Mouse (Mus musculus): ENCODE data around the gene Nrxn3. TPM values are rescaled to one million over a fixed set of nuclear protein-coding genes. Genes with fewer than 3 reads are reported as not detected.

The Nrxn3 gene
- polyA plus RNA-seq, 1 experiment from 2014 or later = 5.3 TPM

DNA sequence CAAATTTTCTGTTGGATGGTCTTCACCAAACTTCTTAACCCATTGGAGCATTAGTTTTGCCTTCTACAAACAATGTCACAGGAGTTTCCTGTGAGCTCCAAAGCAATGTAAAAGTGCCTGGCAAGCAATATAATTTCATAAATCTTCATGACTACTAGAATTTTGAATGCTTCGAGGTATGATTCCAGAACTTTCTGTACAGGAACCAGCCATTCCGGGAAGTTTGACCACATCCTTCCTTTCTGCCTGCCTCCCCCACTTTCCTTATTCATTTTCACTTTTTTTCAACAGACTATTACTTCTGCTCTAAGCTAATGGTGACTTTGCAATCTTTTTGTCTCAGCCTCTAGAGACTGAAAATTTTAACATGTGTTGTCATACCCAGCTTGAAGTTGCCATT, 1218.1 kb downstream of the Nrxn3 start:
- 67% methylated on average over 2 of the region's 2 CpGs for WGBS
- Histone ChIP-seq H3K27ac (no peak overlapping the region), H3K9ac (no peak overlapping the region), H3K36me3 (no peaks in the 10 kb centered on the region), H3K4me1 (no peaks in the 10 kb centered on the region), H3K4me3 (replicated peaks) (no peak overlapping the region), H3K4me2 (no peak overlapping the region), H3K27me3 (no peaks in the 10 kb centered on the region), H3K9me3 (replicated peaks) (no peaks in the 10 kb centered on the region)
- ATAC-seq (replicated peaks; ENCODE audit: low FRiP score) = no peak

- no peak overlapping the region for H3K4me2 ChIP-seq
- ATAC-seq (replicated peaks; ENCODE audit: low FRiP score) = no peak
- no peaks in the 10 kb centered on the region for H3K4me1 ChIP-seq
- 78% methylated on average over 2 of the region's 2 CpGs for WGBS
- H3K36me3 ChIP-seq = no peaks in the 10 kb centered on the region
- no peak overlapping the region for H3K4me3 ChIP-seq (replicated peaks)
- no peak overlapping the region for H3K27ac ChIP-seq
- H3K9me3 ChIP-seq (replicated peaks) = no peaks in the 10 kb centered on the region
- no peaks in the 10 kb centered on the region for H3K27me3 ChIP-seq
- no peak overlapping the region for H3K9ac ChIP-seq
Measured at GRCm38 (mm10) chr12:89945911-89946502, 1223.3 kb downstream of the Nrxn3 start.

- Histone ChIP-seq H3K4me1 (no peaks in the 10 kb centered on the region), H3K4me3 (replicated peaks) (no peak overlapping the region), H3K9me3 (replicated peaks) (no peaks in the 10 kb centered on the region), H3K27me3 (no peaks in the 10 kb centered on the region), H3K27ac (no peak overlapping the region), H3K9ac (no peak overlapping the region), H3K36me3 (no peaks in the 10 kb centered on the region), H3K4me2 (no peak overlapping the region)
- WGBS = 36% methylated on average over 5 of the region's 5 CpGs
- no peak for ATAC-seq (replicated peaks; ENCODE audit: low FRiP score)
Measured at GRCm38 (mm10) chr12:89946522-89946921, 1223.8 kb downstream of the Nrxn3 start.

DNA sequence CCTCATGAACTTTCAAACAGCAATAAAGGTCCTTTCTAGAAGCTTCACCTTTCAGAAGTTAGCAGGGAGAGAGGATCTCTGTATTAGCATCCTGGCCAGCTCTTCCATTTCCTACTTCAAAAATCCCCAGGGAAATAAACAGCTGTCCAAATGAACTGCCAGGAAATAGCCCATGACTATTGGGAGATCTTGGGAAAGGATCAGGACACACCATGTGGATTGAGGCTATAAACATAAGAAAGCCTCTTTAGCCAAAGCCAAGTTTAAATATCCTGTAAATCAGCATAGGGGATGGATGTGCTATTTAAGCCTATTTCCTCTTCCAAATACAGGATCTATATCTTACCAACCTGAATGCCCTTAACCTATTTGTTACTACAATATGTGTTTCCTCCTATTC, 1230.6 kb downstream of the Nrxn3 start:
- H3K9ac ChIP-seq = no peak overlapping the region
- ATAC-seq (replicated peaks; ENCODE audit: low FRiP score) = no peak
- H3K27ac ChIP-seq = no peak overlapping the region
- H3K4me3 ChIP-seq (replicated peaks) = no peak overlapping the region
- H3K4me1 ChIP-seq = no peaks in the 10 kb centered on the region
- no peak overlapping the region for H3K4me2 ChIP-seq
- H3K27me3 ChIP-seq = no peaks in the 10 kb centered on the region
- H3K36me3 ChIP-seq = no peaks in the 10 kb centered on the region
- no peaks in the 10 kb centered on the region for H3K9me3 ChIP-seq (replicated peaks)

DNA sequence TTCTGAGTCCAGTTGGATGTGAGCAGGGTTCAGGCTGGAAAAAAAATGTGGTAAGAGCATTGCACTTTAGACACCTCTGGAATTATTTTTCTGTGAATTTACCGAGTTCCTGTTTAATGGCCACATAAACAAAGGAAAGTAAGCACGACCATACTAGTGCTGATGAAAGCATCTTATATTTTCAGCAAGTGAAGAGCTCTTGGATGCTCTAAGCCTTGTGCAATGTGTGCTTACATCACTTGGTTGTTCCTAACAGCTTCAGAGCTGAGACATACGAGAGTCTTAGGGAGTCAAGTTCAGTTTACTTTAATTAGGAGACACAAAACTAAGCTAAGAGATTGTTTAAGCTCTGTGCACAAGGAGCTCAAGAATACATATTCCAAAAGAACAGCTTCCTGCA, 1231.0 kb downstream of the Nrxn3 start:
- H3K4me1 ChIP-seq = no peaks in the 10 kb centered on the region
- H3K4me3 ChIP-seq (replicated peaks) = no peak overlapping the region
- H3K9me3 ChIP-seq (replicated peaks) = no peaks in the 10 kb centered on the region
- H3K27ac ChIP-seq = no peak overlapping the region
- ATAC-seq (replicated peaks; ENCODE audit: low FRiP score) = no peak
- no peaks in the 10 kb centered on the region for H3K36me3 ChIP-seq
- H3K27me3 ChIP-seq = no peaks in the 10 kb centered on the region
- H3K4me2 ChIP-seq = no peak overlapping the region
- H3K9ac ChIP-seq = no peak overlapping the region
- 50% methylated on average over 3 of the region's 3 CpGs for WGBS

DNA sequence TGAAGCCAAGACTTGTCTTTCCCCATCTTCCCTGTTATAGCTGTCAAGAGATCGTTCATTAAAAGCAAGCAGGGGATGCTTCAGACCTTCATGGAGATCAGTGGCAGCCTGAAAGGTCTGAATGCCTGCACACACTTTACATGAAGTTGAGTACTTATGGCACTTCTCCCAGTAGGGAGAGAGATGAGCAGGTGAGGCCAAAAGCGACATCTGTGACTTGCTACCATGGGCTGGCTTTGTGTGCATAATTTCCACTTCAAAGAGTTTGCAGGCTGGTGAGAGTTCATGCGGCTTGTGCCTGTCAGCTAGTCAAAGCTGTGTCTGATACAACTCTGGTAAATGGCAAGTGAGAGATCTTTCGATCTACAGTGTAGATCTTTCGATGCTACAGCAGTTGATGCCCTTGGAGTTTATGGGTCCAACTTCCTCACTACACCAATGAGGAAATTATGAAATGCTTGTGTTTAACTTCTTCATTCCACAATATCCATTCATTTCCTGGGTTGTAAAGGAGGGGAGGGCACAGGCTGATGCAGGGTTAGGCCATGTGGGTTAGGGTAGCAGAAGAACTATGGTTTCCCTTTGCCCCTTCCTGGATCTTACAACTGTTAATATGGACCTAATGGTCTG, 1231.9 kb downstream of the Nrxn3 start:
- Histone ChIP-seq H3K4me1 (no peaks in the 10 kb centered on the region), H3K27ac (no peak overlapping the region), H3K4me2 (no peak overlapping the region), H3K4me3 (replicated peaks) (no peak overlapping the region), H3K27me3 (no peaks in the 10 kb centered on the region), H3K36me3 (no peaks in the 10 kb centered on the region), H3K9me3 (replicated peaks) (no peaks in the 10 kb centered on the region), H3K9ac (no peak overlapping the region)
- ATAC-seq (replicated peaks; ENCODE audit: low FRiP score) = no peak
- 74% methylated on average over 5 of the region's 5 CpGs for WGBS

DNA sequence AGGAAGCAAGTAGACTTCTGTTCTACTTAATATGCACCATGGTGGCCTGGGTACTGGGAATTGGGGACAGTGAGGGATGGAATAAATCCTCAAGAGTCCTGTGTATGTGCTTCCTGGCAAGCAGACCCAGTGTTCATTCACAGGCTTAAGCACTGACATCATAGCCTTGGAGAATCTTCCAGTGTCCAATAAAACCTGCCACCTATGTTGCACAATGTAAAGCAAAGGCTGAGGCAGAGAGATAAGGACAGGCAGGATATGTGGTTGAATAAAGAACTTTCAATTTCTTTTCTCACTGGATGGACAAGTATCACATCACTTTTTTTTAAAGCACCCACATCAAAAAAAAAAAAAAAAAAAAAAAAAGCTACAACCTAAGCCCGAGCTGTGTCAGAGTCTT, 1240.4 kb downstream of the Nrxn3 start:
- H3K27me3 ChIP-seq = no peaks in the 10 kb centered on the region
- H3K9me3 ChIP-seq (replicated peaks) = no peaks in the 10 kb centered on the region
- no peak overlapping the region for H3K4me3 ChIP-seq (replicated peaks)
- no peak overlapping the region for H3K9ac ChIP-seq
- 62% methylated on average over 1 of the region's 1 CpGs for WGBS
- no peaks in the 10 kb centered on the region for H3K4me1 ChIP-seq
- H3K36me3 ChIP-seq = no peaks in the 10 kb centered on the region
- no peak overlapping the region for H3K4me2 ChIP-seq
- ATAC-seq (replicated peaks; ENCODE audit: low FRiP score) = no peak
- no peak overlapping the region for H3K27ac ChIP-seq

- 91% methylated on average over 4 of the region's 4 CpGs for WGBS
- H3K4me1 ChIP-seq = no peaks in the 10 kb centered on the region
- no peak for ATAC-seq (replicated peaks; ENCODE audit: low FRiP score)
Measured at GRCm38 (mm10) chr12:89976648-89977047, 1254.0 kb downstream of the Nrxn3 start.

GRCm38 (mm10) chr12:89977479-89977878, 1254.8 kb downstream of the Nrxn3 start:
- WGBS = 82% methylated on average over 5 of the region's 5 CpGs
- Histone ChIP-seq H3K4me2 (no peak overlapping the region), H3K9ac (no peak overlapping the region), H3K27ac (no peak overlapping the region), H3K27me3 (no peaks in the 10 kb centered on the region), H3K9me3 (replicated peaks) (no peaks in the 10 kb centered on the region), H3K36me3 (no peaks in the 10 kb centered on the region), H3K4me1 (no peaks in the 10 kb centered on the region), H3K4me3 (replicated peaks) (no peak overlapping the region)
- no peak for ATAC-seq (replicated peaks; ENCODE audit: low FRiP score)

More at GRCm38 (mm10) chr12:89976648-89977047, 1254.0 kb downstream of the Nrxn3 start:
- Histone ChIP-seq H3K27ac (no peak overlapping the region), H3K4me2 (no peak overlapping the region), H3K36me3 (no peaks in the 10 kb centered on the region), H3K9ac (no peak overlapping the region), H3K9me3 (replicated peaks) (no peaks in the 10 kb centered on the region), H3K4me3 (replicated peaks) (no peak overlapping the region), H3K27me3 (no peaks in the 10 kb centered on the region)

DNA sequence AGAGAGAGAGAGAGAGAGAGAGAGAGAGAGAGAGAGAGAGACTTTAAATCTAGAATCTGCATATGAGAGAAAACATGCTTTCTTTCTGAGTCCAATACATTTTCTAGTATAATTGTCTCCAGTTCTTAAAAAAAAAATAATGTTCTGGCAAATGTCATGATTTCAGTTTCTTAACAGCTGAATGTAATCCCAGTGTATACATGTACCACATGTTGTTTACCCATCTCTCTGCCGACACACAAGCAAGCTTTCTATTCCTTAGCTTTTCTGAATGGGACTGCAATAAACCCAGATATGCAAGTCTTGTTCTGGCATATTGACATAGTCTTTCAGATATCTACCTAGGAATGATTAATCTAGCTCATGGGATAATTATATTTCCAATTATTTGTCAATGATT, 1256.5 kb downstream of the Nrxn3 start:
- 82% methylated on average over 1 of the region's 1 CpGs for WGBS
- no peaks in the 10 kb centered on the region for H3K27me3 ChIP-seq
- no peaks in the 10 kb centered on the region for H3K36me3 ChIP-seq
- H3K4me2 ChIP-seq = no peak overlapping the region
- no peaks in the 10 kb centered on the region for H3K4me1 ChIP-seq
- H3K27ac ChIP-seq = no peak overlapping the region
- H3K4me3 ChIP-seq (replicated peaks) = no peak overlapping the region
- no peak overlapping the region for H3K9ac ChIP-seq
- no peaks in the 10 kb centered on the region for H3K9me3 ChIP-seq (replicated peaks)
- ATAC-seq (replicated peaks; ENCODE audit: low FRiP score) = no peak

GRCm38 (mm10) chr12:89982445-89982844, 1259.8 kb downstream of the Nrxn3 start:
- Histone ChIP-seq H3K9me3 (replicated peaks) (no peaks in the 10 kb centered on the region), H3K9ac (no peak overlapping the region), H3K27me3 (no peaks in the 10 kb centered on the region), H3K4me2 (no peak overlapping the region), H3K4me1 (no peaks in the 10 kb centered on the region), H3K4me3 (replicated peaks) (no peak overlapping the region), H3K27ac (no peak overlapping the region), H3K36me3 (no peaks in the 10 kb centered on the region)
- WGBS = 84% methylated on average over 5 of the region's 5 CpGs
- ATAC-seq (replicated peaks; ENCODE audit: low FRiP score) = no peak

- Histone ChIP-seq H3K27me3 (no peaks in the 10 kb centered on the region), H3K9ac (no peak overlapping the region), H3K4me2 (no peak overlapping the region), H3K4me1 (no peaks in the 10 kb centered on the region), H3K4me3 (replicated peaks) (no peak overlapping the region), H3K36me3 (no peaks in the 10 kb centered on the region), H3K27ac (no peak overlapping the region), H3K9me3 (replicated peaks) (no peaks in the 10 kb centered on the region)
- no peak for ATAC-seq (replicated peaks; ENCODE audit: low FRiP score)
Measured at GRCm38 (mm10) chr12:89983399-89983798, 1260.7 kb downstream of the Nrxn3 start.

- no peak for ATAC-seq (replicated peaks; ENCODE audit: low FRiP score)
- Histone ChIP-seq H3K4me2 (no peak overlapping the region), H3K9me3 (replicated peaks) (no peaks in the 10 kb centered on the region), H3K4me1 (no peaks in the 10 kb centered on the region), H3K27me3 (no peaks in the 10 kb centered on the region), H3K9ac (no peak overlapping the region), H3K36me3 (no peaks in the 10 kb centered on the region), H3K27ac (no peak overlapping the region), H3K4me3 (replicated peaks) (no peak overlapping the region)
- 76% methylated on average over 6 of the region's 6 CpGs for WGBS
Measured at GRCm38 (mm10) chr12:89986219-89986618, 1263.5 kb downstream of the Nrxn3 start.

Measured in kidney, embryonic 15.5 days (tissue).